ENCODE assay signal across 10 mouse cellular contexts in the genomic region with DNA sequence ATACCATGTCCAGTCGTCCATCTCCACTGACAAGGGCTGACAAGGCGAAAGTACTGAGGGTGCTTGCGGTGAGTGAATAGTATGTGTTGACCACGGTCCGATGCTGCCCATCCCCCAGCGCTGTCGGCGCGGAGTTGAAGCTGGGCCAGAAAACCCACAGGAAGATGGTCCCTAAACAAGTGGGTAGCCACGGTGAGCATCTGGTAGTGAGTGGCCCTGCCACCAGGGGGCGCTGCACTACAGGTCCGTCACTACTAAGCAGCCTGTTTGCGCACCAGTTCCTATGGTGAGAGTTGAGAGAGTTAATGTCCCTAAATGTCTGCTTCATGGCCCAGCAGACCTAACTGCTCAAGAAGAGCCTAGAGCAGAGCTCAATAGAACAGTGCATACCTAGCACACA. TPM values are rescaled to one million over a fixed set of nuclear protein-coding genes. Genes with fewer than 3 reads are reported as not detected.
DNase-seq lines count a peak whose midpoint lies in the region; ATAC-seq and TF ChIP-seq lines count a peak whose summit lies in the region.
"Had no signal": no experiment of that assay in that cellular context is flagged by ENCODE, and none has a peak within 500 bp of the region (broad histone marks: within the 10 kb centered on the region; RNA-seq: fewer than 3 reads in every experiment).

No protein-coding gene starts in this region.

- 17% methylated on average over 13 of the region's 13 CpGs for WGBS in hindbrain, embryonic 14.5 days
- 18% methylated on average over 13 of the region's 13 CpGs for WGBS in hindbrain, embryonic 16.5 days
- 22% methylated on average over 13 of the region's 13 CpGs for whole genome bisulfite sequencing in heart, postnatal 0 days

- H3K4me1 ChIP-seq in hindbrain, embryonic 14.5 days (replicated peaks; ENCODE audit: control insufficient read depth, insufficient read depth, low read length) = peaks cover 17% of the 10 kb centered on the region; the same call in 1 of the 2 replicates
- H3K4me1 ChIP-seq in hindbrain, embryonic 16.5 days (ENCODE audit: control insufficient read depth, insufficient read depth, low read depth, low read length) = peaks cover 10% of the 10 kb centered on the region; the same call in 1 of the 2 replicates
- no peaks in the 10 kb centered on the region for H3K4me1 ChIP-seq in heart, postnatal 0 days (ENCODE audit: control insufficient read depth, insufficient read depth)

- H3K9ac ChIP-seq in hindbrain, embryonic 14.5 days = no peak overlapping the region
- H3K9ac ChIP-seq in hindbrain, embryonic 16.5 days (ENCODE audit: low read depth, low read length) = no peak overlapping the region
- H3K9ac ChIP-seq in heart, postnatal 0 days (replicated peaks; ENCODE audit: low read depth, low read length) = no peak overlapping the region
- H3K9ac ChIP-seq: embryonic facial prominence, embryonic 13.5 days; midbrain, embryonic 12.5 days had no signal

- H3K4me2 ChIP-seq in hindbrain, embryonic 14.5 days (replicated peaks) = no peak overlapping the region
- no peak overlapping the region for H3K4me2 ChIP-seq in hindbrain, embryonic 16.5 days (ENCODE audit: low read length)
- H3K4me2 ChIP-seq in heart, postnatal 0 days (ENCODE audit: low read depth, low read length) = no peak overlapping the region
- H3K4me2 ChIP-seq: embryonic facial prominence, embryonic 13.5 days; midbrain, embryonic 12.5 days had no signal

- TF ChIP-seq EP300 in heart, postnatal 0 days (IDR thresholded peaks at IDR 0.05; ENCODE audit: low read depth) = no peak

- no peak overlapping the region for H3K27ac ChIP-seq in hindbrain, embryonic 14.5 days
- H3K27ac ChIP-seq in hindbrain, embryonic 16.5 days (ENCODE audit: low read depth, low read length) = no peak overlapping the region
- no peak overlapping the region for H3K27ac ChIP-seq in heart, postnatal 0 days (ENCODE audit: low read depth)
- H3K27ac ChIP-seq: embryonic facial prominence, embryonic 13.5 days; midbrain, embryonic 12.5 days had no signal

- H3K36me3 ChIP-seq in hindbrain, embryonic 14.5 days (replicated peaks; ENCODE audit: control insufficient read depth, insufficient read depth) = no peaks in the 10 kb centered on the region
- H3K36me3 ChIP-seq in hindbrain, embryonic 16.5 days (ENCODE audit: control insufficient read depth, insufficient read depth, low read length) = no peaks in the 10 kb centered on the region
- no peaks in the 10 kb centered on the region for H3K36me3 ChIP-seq in heart, postnatal 0 days (replicated peaks; ENCODE audit: control insufficient read depth, insufficient read depth, low read length)
- H3K36me3 ChIP-seq: embryonic facial prominence, embryonic 13.5 days; midbrain, embryonic 12.5 days had no signal

- no peak overlapping the region for H3K4me3 ChIP-seq in hindbrain, embryonic 14.5 days (replicated peaks; ENCODE audit: low read length)
- no peak overlapping the region for H3K4me3 ChIP-seq in hindbrain, embryonic 16.5 days (ENCODE audit: low read length)
- no peak overlapping the region for H3K4me3 ChIP-seq in heart, postnatal 0 days (ENCODE audit: low read depth, low read length)
- H3K4me3 ChIP-seq: embryonic facial prominence, embryonic 13.5 days; midbrain, embryonic 12.5 days had no signal

- DNase-seq in hindbrain, embryonic 14.5 days (ENCODE audit: low spot score) = peak; percentile 66
- DNase-seq in NIH3T3 (ENCODE audit: low read depth) = peak; percentile 86
- DNase-seq in cerebellum, adult 9-11 months = peak; percentile 70
- DNase-seq in heart, postnatal 0 days (ENCODE audit: low spot score) = peak; percentile 64
- DNase-seq in left cerebral cortex, postnatal 14 days (ENCODE audit: low spot score in 2 of 2) = peak; percentile 80 to 88
- DNase-seq in naive thymus-derived CD4-positive, alpha-beta T cell, adult 2 months (ENCODE audit: low read depth) = peak; percentile 84
- peak; percentile 35 to 36 for DNase-seq in thymus, adult 18-20 months

- no peaks in the 10 kb centered on the region for H3K9me3 ChIP-seq in hindbrain, embryonic 14.5 days (ENCODE audit: control insufficient read depth, low read length)
- no peaks in the 10 kb centered on the region for H3K9me3 ChIP-seq in hindbrain, embryonic 16.5 days (ENCODE audit: control insufficient read depth, low read length)
- H3K9me3 ChIP-seq in heart, postnatal 0 days (replicated peaks; ENCODE audit: control insufficient read depth, low read length) = no peaks in the 10 kb centered on the region
- H3K9me3 ChIP-seq: embryonic facial prominence, embryonic 13.5 days; midbrain, embryonic 12.5 days had no signal

- no peak for ATAC-seq in hindbrain, embryonic 14.5 days (ENCODE audit: low FRiP score)
- ATAC-seq in hindbrain, embryonic 16.5 days = no peak
- ATAC-seq in heart, postnatal 0 days (ENCODE audit: insufficient read depth, low read depth) = no peak; the same call in 1 of the 2 replicates

- TF ChIP-seq CTCF in heart, postnatal 0 days (IDR thresholded peaks at IDR 0.05; ENCODE audit: low read depth) = peak; percentile 77

- intact Hi-C loops in left cerebral cortex, postnatal 14 days (cut with DNase I) = loop anchor here (5.0 kb wide), 1 partner anchor 36 kb away; no protein-coding TSS in a partner anchor

- peaks cover 10% of the 10 kb centered on the region; the same call in 1 of the 2 replicates for H3K27me3 ChIP-seq in hindbrain, embryonic 14.5 days (ENCODE audit: control insufficient read depth, insufficient read depth, low read length)
- H3K27me3 ChIP-seq in hindbrain, embryonic 16.5 days (replicated peaks; ENCODE audit: control insufficient read depth, insufficient read depth, low read length) = no peaks in the 10 kb centered on the region
- H3K27me3 ChIP-seq in heart, postnatal 0 days (ENCODE audit: control insufficient read depth, insufficient read depth, low read length) = peaks cover 52% of the 10 kb centered on the region

RNA-seq across cellular contexts. Expression of gene Rhbg, which starts 8.7 kb away (rescaled TPM):
- 0.48 and 0.76 TPM in 2 replicates for polyA plus RNA-seq in hindbrain, embryonic 14.5 days (2014; fragmentation: Nextera tagmentation; extraction: Ambion mirVana)
- polyA plus RNA-seq in hindbrain, embryonic 16.5 days (2015; fragmentation: Nextera tagmentation; extraction: Ambion mirVana) = 0.52 and 0.99 TPM in 2 replicates
- total RNA-seq in heart, postnatal 0 days (2014; rRNA removed; ENCODE audit: low replicate concordance) = 0.19 TPM in 1 of 2 replicates, not detected in the other
- not detected in 2 replicates for polyA plus RNA-seq in heart, postnatal 0 days (2015; fragmentation: Nextera tagmentation; extraction: Ambion mirVana)
- total RNA-seq in left cerebral cortex, postnatal 14 days (2021) = under 1 TPM in 1 of 2 experiments, not detected in 1; 0.18 TPM
- polyA plus RNA-seq: midbrain, embryonic 12.5 days had no signal

RNA-seq across cellular contexts. Expression of gene Gm38392, which starts 41.2 kb away (rescaled TPM):
- 0.37 TPM in 1 of 2 replicates, not detected in the other for polyA plus RNA-seq in hindbrain, embryonic 14.5 days (2014; fragmentation: Nextera tagmentation; extraction: Ambion mirVana)
- not detected in 2 replicates for polyA plus RNA-seq in hindbrain, embryonic 16.5 days (2015; fragmentation: Nextera tagmentation; extraction: Ambion mirVana)
- total RNA-seq in heart, postnatal 0 days (2014; rRNA removed; ENCODE audit: low replicate concordance) = not detected in 2 replicates
- 0.16 TPM in 1 of 2 replicates, not detected in the other for polyA plus RNA-seq in heart, postnatal 0 days (2015; fragmentation: Nextera tagmentation; extraction: Ambion mirVana)
- under 1 TPM in 1 of 2 experiments, not detected in 1; 0.49 TPM for total RNA-seq in left cerebral cortex, postnatal 14 days (2021)
- polyA plus RNA-seq: midbrain, embryonic 12.5 days had no signal

RNA-seq across cellular contexts. Expression of gene Tsacc, which starts 51.0 kb away (rescaled TPM):
- 5.8 and 8.5 TPM in 2 replicates for polyA plus RNA-seq in hindbrain, embryonic 14.5 days (2014; fragmentation: Nextera tagmentation; extraction: Ambion mirVana)
- 6.8 and 10.2 TPM in 2 replicates for polyA plus RNA-seq in hindbrain, embryonic 16.5 days (2015; fragmentation: Nextera tagmentation; extraction: Ambion mirVana)
- 21.5 and 30.3 TPM in 2 replicates for total RNA-seq in heart, postnatal 0 days (2014; rRNA removed; ENCODE audit: low replicate concordance)
- 14.3 and 16.7 TPM in 2 replicates for polyA plus RNA-seq in heart, postnatal 0 days (2015; fragmentation: Nextera tagmentation; extraction: Ambion mirVana)
- 1 to 10 TPM; 2.6 to 3.9 TPM for total RNA-seq in left cerebral cortex, postnatal 14 days (2021)

RNA-seq across cellular contexts. Expression of gene Cct3, which starts 51.1 kb away (rescaled TPM):
- polyA plus RNA-seq in hindbrain, embryonic 14.5 days (2014; fragmentation: Nextera tagmentation; extraction: Ambion mirVana) = 455 and 498 TPM in 2 replicates
- 444 and 454 TPM in 2 replicates for polyA plus RNA-seq in hindbrain, embryonic 16.5 days (2015; fragmentation: Nextera tagmentation; extraction: Ambion mirVana)
- total RNA-seq in heart, postnatal 0 days (2014; rRNA removed; ENCODE audit: low replicate concordance) = 187 and 208 TPM in 2 replicates
- polyA plus RNA-seq in heart, postnatal 0 days (2015; fragmentation: Nextera tagmentation; extraction: Ambion mirVana) = 254 and 256 TPM in 2 replicates
- total RNA-seq in left cerebral cortex, postnatal 14 days (2021) = 100 to 1,000 TPM; 163 to 170 TPM

Comparison
In these comparisons a context has a peak if more than half of its experiments do, and no peak if none do; other contexts are left out.
1. DNase-seq: peak in every context shown above with its lines; median percentile 86 in NIH3T3; 84 in left cerebral cortex, postnatal 14 days; 84 in naive thymus-derived CD4-positive, alpha-beta T cell, adult 2 months; 70 in cerebellum, adult 9-11 months; 66 in hindbrain, embryonic 14.5 days; 64 in heart, postnatal 0 days; 36 in thymus, adult 18-20 months.